Mouse (Mus musculus) mouse trophoblast stem cell (cell line): ENCODE results near the gene Slc1a5.

Experiments
- in situ Hi-C, 2 experiments: fragments of 300-500 bp; cut with MseI, MboI; formaldehyde crosslinking; loops; 2 replicates in 1 of 2; 3 replicates in 1 of 2; pipeline ENCODE4 v1.15.1; 2025

The Slc1a5 gene

DNA sequence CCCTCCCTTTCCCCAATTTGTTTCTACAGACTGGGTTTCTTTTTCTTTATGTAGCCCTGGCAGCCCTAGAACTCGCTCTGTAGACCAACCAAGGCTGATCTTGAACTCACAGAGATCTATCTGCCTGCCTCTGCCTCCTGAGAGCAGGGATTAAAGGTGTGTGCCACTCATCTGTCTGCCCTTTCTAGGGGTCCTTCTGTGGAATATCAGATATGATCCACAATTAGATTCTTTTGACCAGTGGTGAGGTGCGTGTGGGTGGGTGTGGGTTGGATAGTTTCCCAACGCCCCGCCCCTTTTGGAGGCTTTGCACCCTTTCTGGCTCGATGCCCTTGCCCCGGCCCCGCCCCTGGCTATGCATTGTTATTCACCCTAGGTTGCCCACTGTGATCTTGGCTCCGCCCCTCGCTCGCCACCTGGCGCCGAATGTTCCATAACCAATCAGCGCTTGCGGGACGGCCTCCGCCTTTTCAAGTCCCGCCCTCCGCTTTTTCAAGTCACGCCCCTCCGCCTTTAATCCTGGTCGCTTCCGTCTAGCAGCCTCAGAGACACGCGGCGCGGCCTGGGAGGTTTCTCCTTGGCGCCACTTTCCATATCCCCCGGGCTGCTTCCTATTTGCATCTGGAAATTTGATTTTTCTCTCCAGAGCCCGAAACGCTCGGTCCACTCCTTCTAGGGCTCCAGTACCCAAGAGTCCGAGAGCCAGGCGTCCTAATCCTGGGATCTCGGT, at the start of gene Slc1a5:
Gene Slc1a5, plus strand, starts transcription at position 516 of the 730 bp plus-strand sequence.
- in situ Hi-C loops: no loop called here

DNA sequence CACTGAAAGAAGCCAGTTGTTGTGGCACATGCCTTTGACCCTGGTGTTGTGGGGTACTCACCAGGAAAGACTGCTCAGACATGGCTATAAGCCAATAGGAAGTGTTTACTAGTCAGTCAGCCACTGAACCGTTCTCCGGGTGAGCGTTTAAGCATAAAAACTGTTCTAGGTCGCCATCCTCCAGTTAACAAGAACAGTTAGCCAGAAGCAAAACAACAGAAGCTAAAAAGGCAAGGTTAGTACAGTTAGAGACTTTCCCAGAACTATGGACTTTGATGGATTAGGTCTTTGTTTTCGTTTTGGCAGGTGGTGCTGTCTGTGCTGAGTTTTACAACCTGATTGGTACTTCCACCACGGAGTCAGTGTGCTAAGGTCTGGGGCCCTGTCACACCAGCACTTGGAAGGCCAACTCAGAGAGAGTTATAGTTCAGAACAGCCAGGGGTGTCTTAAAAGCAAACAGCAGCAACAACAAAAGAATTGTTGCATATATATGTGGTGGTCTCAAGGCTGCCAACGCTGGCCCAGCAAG, 49.2 kb upstream of the Slc1a5 start:
- in situ Hi-C loops: no loop called here

DNA sequence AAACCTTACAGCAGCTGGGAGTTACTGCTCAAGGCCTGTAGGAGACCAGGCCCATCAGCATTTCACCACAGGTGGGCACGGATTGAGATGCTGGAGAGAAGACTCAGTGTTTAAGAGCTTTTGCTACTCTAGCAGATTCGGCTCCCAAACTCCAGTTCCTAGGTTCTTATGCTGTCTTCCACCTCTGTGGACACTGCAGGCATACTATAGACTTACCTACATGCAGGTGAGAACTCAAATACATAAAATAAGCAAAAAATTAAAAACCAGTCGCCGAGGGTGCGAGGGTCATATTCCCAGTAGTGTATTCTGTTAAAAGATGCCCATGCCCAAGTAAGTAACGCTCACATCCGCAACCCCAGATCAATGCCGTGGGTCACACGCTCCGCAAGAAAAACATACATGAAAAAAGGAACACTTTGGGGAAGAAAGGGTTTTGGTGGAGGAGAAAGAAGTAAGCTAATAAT, 43.5 kb upstream of the Slc1a5 start:
- in situ Hi-C loops: no loop called here

DNA sequence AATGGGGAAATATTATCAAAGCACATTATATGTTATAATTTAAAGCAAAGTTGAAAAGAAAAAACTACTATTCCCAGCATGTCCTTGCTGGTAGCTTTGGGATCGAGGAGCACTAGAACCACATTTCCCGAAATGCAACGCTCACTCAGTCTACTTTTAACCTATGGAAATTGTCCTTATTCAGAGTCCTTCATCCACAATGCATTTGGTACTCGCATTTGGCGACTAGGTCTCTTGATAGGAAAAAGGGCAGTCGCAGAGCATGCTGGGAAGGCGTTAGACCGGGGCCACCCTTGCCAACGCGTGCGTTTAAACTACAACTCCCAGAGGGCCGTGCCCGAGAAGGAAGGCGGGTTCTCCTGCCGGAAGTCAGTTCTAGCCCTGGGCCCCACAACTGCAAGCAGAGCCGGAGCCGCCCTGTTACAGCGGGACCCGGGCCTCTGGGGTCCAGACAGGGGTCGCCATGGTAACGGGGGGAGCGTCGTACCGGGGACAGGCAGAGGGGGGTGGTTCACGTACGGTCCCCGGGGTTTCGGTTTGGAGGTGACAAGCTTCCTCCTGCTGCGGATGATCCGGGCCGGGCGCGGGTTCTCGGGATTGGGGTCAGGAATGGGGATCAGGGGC, 43.0 kb upstream of the Slc1a5 start, which contains the start of gene Ap2s1:
Gene Ap2s1, plus strand, starts transcription at position 338 of the 624 bp plus-strand sequence.
- in situ Hi-C loops: no loop called here

DNA sequence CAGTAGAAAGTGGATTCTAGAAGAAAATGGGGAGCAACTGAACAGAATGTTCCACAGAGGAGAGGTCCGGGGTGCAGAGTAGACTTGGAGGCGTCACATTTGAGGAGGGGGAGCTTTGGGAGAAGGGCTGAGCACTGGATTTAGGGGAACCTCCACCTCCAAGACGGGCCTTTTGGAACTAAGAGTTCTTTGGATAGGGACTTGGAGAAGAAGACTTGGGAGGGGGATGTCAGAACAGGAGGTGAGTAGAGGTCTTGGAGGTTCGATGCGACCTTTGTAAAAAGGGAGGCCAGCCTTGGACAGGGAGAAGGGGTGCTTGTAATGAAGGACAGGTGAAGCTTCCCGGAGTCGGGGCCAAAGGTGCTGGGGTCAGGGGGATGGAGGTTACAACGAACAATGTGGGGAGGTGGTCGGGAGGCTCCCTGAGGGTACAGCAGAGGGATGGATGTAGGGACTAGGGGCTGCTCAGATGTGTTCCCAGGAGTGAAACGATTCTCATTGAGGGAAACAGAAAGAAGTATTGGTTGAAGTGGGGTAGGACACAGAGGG, 42.0 kb upstream of the Slc1a5 start:
- in situ Hi-C loops: no loop called here

DNA sequence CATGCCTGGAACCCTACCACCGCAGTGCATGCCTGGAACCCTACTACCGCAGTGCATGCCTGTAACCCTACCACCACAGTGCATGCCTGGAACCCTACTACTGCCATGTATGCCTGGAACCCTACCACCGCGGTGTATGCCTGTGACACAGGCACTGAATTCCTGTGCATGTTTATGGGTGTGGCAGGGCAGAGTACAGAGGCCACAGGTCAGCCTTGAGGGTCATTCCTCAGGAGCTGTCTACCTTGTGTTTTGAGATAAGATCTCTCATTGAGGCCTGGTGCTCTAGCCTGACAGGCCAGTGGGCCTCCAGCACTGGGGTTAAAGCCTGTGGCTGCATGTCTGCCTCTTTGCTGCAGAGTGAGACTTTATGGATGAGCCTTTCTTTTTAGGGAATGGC, 35.8 kb upstream of the Slc1a5 start:
- in situ Hi-C loops: loop anchor here in 1 of 2 experiments (5.0 kb wide), 1 partner anchor 52 kb away; no protein-coding TSS in a partner anchor

DNA sequence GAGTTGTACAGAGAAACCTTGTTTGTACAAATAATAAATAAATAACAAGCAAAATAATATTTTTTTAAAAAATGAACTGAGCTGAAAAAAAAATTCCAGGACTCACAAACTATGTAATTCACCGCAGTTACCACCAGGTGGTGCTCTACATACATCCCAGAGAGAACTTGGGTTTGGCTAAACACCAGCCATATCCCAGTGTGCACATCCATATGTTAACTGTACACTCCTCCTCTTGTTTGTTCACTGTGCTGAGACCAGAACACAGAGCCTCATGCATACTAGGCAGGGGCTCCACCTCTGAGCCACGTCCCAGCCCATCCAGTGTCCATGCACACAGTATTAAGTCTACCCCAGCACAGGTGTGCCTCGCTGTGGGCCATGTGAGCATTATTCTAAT, 35.0 kb upstream of the Slc1a5 start:
- in situ Hi-C loops: loop anchor here in 1 of 2 experiments (5.0 kb wide), 1 partner anchor 51 kb away; no protein-coding TSS in a partner anchor

DNA sequence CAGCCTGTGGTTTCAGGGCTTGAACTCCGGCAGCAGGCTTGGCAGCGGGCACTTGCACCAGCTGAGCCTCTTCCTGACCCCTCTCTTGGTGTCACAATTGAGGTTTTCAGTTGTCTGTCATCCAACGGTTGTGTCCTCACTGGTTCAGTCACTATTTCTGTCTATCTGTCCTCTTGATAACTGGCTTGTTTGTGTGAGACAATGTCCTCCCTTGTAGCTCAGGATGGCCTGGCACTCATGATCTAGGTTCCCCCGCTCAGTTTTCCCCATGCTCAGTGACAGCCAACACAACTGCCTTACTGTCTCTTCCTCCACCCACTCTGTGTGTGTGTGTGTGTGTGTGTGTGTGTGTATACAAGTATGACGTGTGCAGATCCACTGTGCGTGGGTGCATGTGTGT, 33.5 kb upstream of the Slc1a5 start:
- in situ Hi-C loops: loop anchor here in 1 of 2 experiments (5.0 kb wide), 1 partner anchor 50 kb away; no protein-coding TSS in a partner anchor

DNA sequence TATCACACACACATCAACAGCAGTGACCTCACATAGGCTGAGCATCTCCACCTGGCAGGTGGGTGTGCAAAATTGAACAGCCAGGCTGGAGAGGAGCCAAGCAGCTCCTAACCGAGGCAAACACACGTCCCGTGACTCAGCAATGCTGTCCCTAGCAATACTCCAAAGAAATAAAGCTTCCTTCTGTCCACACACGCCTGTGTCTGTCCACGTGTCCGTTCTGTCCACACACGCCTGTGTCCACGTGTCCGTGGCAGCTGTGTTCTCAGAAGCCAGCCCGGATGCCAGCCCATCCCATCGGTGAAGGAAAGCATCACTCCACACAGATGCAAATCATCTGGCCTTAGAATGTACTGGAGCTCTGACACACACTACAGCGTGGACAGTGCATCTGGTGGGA, 29.1 kb upstream of the Slc1a5 start:
- in situ Hi-C loops: no loop called here

DNA sequence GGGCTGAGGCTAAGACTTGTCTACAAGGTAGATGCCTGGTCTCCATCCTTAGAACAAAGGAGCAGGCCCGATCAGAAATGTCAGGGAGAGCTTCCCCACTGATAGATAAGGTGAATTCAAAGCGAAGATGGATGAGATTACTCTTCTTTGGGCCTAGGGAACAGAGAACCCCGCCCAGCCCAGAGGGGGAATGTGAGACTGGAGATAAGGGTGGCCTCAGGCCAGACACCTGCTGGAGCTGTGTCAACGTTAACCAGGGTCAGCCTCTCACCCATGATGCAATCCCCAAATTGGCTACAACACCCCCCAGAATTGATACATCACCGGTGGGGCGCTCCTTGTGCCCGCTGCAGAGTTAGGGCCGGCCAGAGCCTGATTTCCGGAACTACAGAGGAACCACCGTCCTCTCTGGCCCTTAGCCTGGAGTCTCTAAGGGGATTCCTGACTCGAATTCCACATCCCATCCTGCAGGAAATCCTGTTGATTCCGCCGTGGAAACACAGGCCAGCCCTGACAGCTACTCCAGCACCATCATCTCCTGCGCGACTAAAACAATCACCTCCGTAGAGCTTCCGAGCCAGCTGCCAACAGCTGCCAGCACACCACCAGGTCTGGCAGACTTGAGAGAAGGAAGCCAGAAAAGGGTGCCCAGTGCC, 25.6 kb upstream of the Slc1a5 start:
- in situ Hi-C loops: no loop called here

DNA sequence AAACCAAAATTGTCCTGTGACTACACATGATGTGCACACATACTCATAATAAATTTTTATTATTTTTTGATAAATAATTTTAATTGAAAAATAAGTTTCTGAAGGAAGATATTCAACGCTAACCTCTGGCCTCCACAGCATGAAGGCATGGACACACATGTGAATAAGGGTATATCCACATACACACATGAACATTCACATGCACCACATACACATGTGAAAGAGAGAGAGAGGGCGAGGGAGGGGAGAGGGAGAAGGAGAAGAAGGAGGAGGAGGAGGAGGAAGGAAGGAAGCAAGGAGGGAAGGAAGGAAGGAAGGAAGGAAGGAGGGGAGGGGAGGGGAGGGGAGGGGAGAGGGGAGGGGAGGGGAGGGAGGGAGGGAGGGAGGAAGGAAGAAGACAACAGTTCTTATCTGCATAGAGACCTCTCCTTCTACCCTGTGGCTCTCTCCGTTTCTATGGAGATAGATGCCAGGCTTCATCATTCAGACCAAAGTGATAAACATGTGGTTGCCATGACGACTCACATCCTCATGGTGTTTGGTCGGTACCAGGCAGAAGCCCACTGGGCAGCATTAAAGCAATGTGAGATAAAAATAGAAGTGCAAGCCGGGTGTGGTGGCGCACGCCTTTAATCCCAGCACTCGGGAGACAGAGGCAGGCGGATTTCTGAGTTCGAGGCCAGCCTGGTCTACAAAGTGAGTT, 22.1 kb upstream of the Slc1a5 start:
- in situ Hi-C loops: no loop called here

DNA sequence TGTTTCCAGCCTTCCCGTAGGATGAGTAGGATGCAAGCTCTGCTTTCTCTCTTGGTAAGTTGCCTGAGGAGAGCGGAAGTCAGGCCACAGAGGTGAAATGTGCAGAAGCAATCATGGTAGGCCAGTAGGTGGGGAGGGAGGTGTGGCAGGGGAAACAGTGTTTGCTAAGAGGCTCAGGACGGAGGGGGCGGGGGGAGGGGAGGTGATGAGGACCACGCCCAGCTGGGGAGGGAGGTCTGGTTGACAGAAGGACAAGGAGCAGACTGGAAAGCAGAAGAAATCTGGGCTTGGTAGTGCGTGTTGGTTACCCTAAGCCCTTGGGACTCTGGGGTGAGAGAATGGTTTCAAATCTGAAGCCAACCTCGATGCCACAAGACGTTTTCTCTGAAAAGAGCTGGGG, 20.8 kb upstream of the Slc1a5 start:
- in situ Hi-C loops: no loop called here

DNA sequence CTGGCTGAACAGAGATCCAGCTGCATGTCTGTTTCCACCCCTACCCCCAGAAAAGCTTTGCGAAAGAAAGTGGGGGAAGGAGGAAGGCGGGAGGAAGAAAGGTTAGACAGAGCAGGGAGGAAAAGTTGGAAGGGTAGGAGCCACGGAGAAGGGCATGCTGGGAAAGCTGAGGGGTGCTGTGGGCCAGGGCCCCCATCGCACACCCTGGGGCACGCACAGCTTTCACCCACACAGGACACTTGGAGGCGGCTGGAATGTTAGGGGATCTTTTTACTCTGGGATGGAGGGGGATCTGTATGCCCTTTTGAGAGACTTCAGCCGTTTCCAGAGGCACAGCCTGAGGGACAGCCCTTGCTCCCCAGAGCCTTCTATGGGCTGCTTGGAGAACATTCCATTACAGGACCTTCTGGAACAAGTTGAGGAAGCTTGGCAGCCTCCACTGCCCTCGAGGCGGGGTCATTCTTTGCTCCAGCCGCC, 20.1 kb upstream of the Slc1a5 start:
- in situ Hi-C loops: no loop called here

DNA sequence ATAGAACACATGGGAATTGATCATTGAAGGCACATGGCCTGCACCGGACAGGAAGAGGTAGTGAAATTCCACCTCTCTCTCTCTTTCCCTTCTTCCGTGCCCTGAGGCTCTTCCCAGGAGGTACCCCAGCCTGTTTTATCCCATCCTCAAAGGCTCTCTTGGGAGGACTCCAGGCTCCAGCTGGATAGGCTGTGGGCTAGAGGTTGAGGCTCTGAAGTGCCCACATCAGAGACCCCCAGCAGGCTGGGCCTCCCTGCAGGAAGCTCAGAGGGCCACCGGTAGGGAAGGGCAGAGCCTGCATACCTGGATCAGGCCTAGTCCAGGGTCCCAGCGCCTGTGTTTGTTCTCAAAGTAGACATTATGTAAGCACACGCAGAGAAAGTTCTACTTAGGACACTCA, 19.5 kb upstream of the Slc1a5 start:
- in situ Hi-C loops: no loop called here

DNA sequence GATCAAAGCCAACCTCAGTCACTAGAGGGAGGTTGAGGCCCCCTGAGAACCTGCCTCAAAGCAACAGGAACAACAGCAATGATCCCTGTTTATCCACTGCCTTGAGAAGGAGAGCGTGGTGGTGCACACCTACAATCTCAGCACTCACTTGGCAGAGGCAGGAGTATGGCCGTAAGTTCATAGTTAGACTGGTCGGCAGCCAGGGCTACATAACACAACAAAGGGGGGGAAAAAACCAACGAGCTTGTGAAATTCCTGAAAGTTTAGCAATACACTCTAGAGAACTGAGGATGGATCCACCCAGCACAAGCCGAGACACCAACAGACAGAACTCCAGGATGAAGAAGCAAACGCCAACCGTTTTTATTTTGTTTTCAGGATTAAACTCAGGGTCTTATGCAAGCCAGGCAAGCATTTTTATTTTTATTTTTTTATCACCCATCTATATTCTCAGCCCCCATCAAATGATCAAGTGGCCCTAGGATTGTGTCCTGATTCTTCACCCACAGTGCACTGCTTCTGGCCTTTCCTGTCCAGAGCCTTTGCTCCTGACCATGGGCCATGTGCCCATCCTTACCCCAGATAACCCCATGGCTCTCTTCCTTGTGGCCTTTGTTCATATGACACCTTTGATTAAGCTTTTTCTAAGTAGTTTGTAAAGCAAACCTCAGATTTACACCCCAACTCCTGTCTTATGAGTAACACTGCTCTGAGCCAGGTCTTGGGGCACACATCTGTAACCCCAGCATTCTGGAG, 17.5 kb upstream of the Slc1a5 start:
- in situ Hi-C loops: no loop called here

DNA sequence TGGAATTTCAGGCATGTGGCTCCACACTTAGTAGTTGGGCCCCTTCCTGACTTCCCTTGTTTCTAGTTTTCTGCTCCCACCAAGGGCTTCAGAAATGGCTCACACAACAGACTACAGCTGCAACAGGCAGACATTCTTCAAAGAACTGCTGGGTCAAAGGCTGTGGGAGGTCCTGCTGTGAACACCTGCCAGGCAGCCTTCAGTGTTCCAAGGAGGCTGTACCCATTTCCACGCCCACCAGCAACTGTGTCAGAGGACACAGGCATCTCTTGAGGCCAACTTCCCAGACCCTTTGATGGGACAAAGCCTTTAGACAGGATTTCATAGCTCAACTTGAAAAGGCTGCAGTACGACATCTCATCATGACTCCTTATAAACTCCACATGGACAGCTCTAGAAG, 14.7 kb upstream of the Slc1a5 start:
- in situ Hi-C loops: no loop called here

DNA sequence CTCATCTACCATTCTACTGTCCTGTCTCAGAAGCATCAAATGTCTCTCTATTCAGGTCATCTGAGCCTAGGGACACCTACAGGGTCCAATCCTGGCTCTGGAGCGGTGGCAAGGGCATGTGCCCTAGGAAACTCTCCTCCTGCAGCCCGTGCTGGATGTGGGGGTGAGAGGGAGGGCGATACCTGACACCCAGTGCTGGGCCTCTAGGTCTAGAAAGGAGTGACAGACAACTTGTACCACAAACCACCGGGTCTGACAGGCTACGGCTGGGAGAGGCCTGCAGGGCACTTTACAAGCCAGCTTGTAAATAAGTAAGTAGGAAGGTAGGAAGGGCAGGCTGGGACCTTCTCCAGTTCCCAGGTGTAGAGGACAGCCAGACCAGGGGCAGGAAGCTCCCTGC, 5.3 kb upstream of the Slc1a5 start:
- in situ Hi-C loops: no loop called here

DNA sequence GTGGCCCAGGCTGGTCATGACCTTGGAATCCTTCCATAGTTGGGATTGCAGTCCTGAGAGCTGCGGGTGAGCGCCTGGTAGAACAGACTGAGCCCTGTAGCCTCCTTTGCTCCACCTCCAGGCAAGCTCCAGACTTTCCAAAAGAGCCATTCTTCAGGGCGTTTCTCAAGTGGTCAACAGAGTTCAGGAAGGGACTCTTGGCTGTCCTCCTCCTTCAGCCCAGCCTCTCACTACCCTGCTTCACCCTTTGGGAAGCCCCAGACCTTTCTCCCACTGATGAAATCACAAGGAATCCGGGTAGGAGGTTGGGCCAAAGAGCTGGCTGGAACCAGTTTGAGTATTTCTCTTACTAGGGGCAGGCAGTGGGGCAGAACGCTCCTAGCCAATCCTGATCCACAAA, 1.1 kb upstream of the Slc1a5 start:
- in situ Hi-C loops: no loop called here

DNA sequence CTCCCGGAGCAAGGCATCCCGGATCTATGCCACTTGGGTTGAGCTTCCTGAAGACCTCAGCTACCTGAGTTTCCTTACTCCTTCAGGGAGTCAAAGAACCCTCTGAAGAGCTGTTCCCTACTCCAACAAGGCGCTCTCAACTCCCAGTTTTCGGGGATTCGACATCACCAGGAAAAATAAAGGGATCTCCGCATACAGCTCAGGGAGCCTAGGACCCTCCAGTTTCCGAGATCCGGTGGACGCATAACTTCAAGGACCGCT, 345 bp downstream of the Slc1a5 start:
- in situ Hi-C loops: no loop called here

DNA sequence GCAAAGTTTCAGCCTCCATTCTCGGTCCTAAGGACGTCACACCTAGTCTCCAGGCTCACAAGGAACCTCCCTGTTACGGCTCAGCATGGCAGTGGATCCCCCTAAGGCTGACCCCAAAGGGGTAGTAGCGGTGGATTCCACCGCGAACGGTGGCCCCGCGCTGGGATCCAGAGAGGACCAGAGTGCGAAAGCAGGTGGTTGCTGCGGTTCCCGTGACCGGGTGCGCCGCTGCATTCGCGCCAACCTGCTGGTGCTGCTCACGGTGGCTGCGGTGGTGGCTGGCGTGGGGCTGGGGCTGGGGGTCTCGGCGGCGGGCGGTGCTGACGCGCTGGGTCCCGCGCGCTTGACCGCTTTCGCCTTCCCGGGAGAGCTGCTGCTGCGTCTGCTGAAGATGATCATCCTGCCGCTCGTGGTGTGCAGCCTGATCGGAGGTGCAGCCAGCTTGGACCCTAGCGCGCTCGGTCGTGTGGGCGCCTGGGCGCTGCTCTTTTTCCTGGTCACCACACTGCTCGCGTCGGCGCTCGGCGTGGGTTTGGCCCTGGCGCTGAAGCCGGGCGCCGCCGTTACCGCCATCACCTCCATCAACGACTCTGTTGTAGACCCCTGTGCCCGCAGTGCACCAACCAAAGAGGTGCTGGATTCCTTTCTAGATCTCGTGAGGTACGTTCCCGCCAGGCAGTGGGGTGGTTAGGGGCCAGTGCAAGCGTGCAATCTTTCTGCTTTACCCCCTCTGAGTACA, 845 bp downstream of the Slc1a5 start:
- in situ Hi-C loops: no loop called here
